Mouse (Mus musculus): ENCODE measurements around the gene Cenpe. TPM values are rescaled to one million over a fixed set of nuclear protein-coding genes. Genes with fewer than 3 reads are reported as not detected.

Gene Cenpe
- polyA plus RNA-seq, 1 experiment from 2014 or later, result 26.9 TPM

- no peaks in the 10 kb centered on the region for H3K36me3 ChIP-seq
- no peak for DNase-seq (ENCODE audit: low spot score)
- H3K9me3 ChIP-seq, result no peaks in the 10 kb centered on the region
- 83% methylated on average over 8 of the region's 8 CpGs for WGBS
- no peaks in the 10 kb centered on the region for H3K4me1 ChIP-seq
- no peaks in the 10 kb centered on the region for H3K27me3 ChIP-seq (ENCODE audit: insufficient read depth, poor library complexity, severe bottlenecking)
- H3K4me3 ChIP-seq, result no peak overlapping the region
- H3K27ac ChIP-seq, result no peak overlapping the region
Measured at GRCm38 (mm10) chr3:135288138-135288750, 75.9 kb downstream of the Cenpe start.

GRCm38 (mm10) chr3:135289148-135289547 is 76.8 kb downstream of the Cenpe start:
- 92% methylated on average over 1 of the region's 1 CpGs for WGBS
- DNase-seq (ENCODE audit: low spot score), result no peak
- no peak overlapping the region for H3K27ac ChIP-seq
- H3K36me3 ChIP-seq, result no peaks in the 10 kb centered on the region
- H3K27me3 ChIP-seq (ENCODE audit: insufficient read depth, poor library complexity, severe bottlenecking), result no peaks in the 10 kb centered on the region
- no peak overlapping the region for H3K4me3 ChIP-seq
- H3K4me1 ChIP-seq, result peaks cover 3% of the 10 kb centered on the region; the same call in 1 of the 2 replicates
- no peaks in the 10 kb centered on the region for H3K9me3 ChIP-seq

DNA sequence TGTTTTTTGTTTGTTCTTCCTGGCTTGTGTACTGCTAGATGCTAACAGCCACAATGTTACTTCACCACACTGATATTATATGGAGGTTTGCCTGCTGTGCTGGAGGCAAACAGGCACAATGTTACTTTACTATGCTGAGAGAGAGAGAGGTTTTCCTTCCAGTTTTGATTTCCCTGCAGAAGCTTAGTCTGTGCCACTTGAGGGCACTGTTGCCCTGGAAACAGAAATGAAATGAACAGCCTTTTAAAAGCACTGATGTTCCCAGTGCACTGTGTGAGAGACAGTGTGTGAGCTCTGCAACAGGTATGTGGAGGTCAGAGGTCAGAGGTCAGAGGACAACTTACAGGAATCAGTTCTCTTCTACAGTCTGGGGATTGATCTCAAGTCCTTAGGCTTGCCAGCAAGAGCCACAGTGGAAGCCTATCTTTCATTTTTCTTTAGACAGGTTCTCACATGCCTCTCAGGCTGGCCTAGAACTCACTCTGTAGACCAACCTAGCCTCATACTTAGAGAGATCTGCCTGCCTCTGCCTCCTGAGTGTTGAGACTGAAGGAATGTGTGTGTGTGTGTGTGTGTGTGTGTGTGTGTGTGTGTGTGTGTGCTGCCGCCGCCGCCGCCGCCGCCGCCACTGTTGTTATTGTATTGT is 78.0 kb downstream of the Cenpe start:
- Histone ChIP-seq H3K36me3 (no peaks in the 10 kb centered on the region), H3K9me3 (no peaks in the 10 kb centered on the region), H3K4me3 (no peak overlapping the region), H3K27me3 (ENCODE audit: insufficient read depth, poor library complexity, severe bottlenecking) (no peaks in the 10 kb centered on the region), H3K4me1 (peaks cover 8% of the 10 kb centered on the region; the same call in 1 of the 2 replicates), H3K27ac (no peak overlapping the region)
- peak; percentile 83 for DNase-seq (ENCODE audit: low spot score)
- WGBS, result 100% methylated on average over 7 of the region's 7 CpGs

- DNase-seq (ENCODE audit: low spot score), result no peak
- Histone ChIP-seq H3K36me3 (no peaks in the 10 kb centered on the region), H3K27ac (no peak overlapping the region), H3K27me3 (ENCODE audit: insufficient read depth, poor library complexity, severe bottlenecking) (no peaks in the 10 kb centered on the region), H3K4me1 (peaks cover 8% of the 10 kb centered on the region; the same call in 1 of the 2 replicates), H3K9me3 (no peaks in the 10 kb centered on the region), H3K4me3 (no peak overlapping the region)
- 45% methylated on average over 7 of the region's 7 CpGs for WGBS
Measured at GRCm38 (mm10) chr3:135293703-135294102, 81.4 kb downstream of the Cenpe start.

GRCm38 (mm10) chr3:135295559-135295958 is 83.2 kb downstream of the Cenpe start:
- Histone ChIP-seq H3K4me3 (no peak overlapping the region), H3K27me3 (ENCODE audit: insufficient read depth, poor library complexity, severe bottlenecking) (no peaks in the 10 kb centered on the region), H3K9me3 (no peaks in the 10 kb centered on the region), H3K36me3 (no peaks in the 10 kb centered on the region), H3K27ac (no peak overlapping the region), H3K4me1 (peaks cover 8% of the 10 kb centered on the region; the same call in 1 of the 2 replicates)
- DNase-seq (ENCODE audit: low spot score), result no peak
- 92% methylated on average over 1 of the region's 1 CpGs for WGBS

DNA sequence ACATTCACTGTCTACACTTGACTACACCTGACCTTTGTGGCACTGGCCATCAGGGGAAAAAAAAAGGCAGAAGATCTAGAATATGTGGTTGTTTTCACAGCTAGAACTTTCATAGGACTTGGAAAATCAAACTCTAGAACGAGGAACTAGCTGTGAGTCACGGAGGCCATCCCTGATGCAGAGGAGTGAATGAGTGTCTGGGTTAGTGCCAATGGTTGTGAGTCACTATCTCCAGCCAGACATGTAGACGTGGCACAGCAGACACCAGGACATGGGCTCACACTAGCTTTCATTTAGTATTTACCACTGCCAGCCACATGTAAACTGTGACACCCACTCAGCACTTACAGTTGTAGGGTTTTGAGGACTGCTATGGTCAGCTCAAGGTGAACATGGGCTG is 86.2 kb downstream of the Cenpe start:
- Histone ChIP-seq H3K4me1 (peaks cover 7% of the 10 kb centered on the region; the same call in 1 of the 2 replicates), H3K4me3 (no peak overlapping the region), H3K27ac (no peak overlapping the region), H3K27me3 (ENCODE audit: insufficient read depth, poor library complexity, severe bottlenecking) (no peaks in the 10 kb centered on the region), H3K9me3 (no peaks in the 10 kb centered on the region), H3K36me3 (no peaks in the 10 kb centered on the region)
- 68% methylated on average over 3 of the region's 3 CpGs for WGBS
- no peak for DNase-seq (ENCODE audit: low spot score)

GRCm38 (mm10) chr3:135300081-135300480 is 87.7 kb downstream of the Cenpe start:
- Histone ChIP-seq H3K27me3 (ENCODE audit: insufficient read depth, poor library complexity, severe bottlenecking) (no peaks in the 10 kb centered on the region), H3K9me3 (no peaks in the 10 kb centered on the region), H3K27ac (no peak overlapping the region), H3K4me3 (no peak overlapping the region), H3K4me1 (0 out of 2 replicates have a peak, but pooled peaks cover 3% of the 10 kb centered on the region), H3K36me3 (no peaks in the 10 kb centered on the region)
- DNase-seq (ENCODE audit: low spot score), result no peak
- WGBS, result 64% methylated on average over 6 of the region's 6 CpGs

DNA sequence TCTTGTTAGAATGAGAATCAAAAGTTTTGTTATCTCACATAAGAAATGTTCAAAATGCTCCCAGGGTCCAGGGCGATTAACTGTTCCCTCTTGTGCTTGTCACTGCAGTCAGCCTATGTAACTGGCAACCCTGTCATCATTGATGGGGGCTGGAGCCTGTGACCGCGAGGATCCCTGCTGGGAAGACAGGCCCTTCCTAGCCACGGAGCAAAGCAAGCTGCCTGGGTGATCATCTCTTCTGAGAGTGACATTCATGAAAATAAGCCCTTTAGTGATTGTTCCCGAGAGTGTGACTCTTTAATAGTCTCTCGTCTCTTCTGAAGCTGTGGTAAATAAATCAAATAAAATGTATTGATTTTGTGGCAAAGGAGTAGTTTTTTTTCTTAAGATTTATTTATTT is 91.7 kb downstream of the Cenpe start:
- Histone ChIP-seq H3K27ac (no peak overlapping the region), H3K27me3 (ENCODE audit: insufficient read depth, poor library complexity, severe bottlenecking) (peaks cover 5% of the 10 kb centered on the region; the same call in 1 of the 2 replicates), H3K4me3 (no peak overlapping the region), H3K9me3 (no peaks in the 10 kb centered on the region), H3K4me1 (peaks cover 16% of the 10 kb centered on the region), H3K36me3 (no peaks in the 10 kb centered on the region)
- WGBS, result 29% methylated on average over 6 of the region's 6 CpGs
- DNase-seq (ENCODE audit: low spot score), result no peak

- Histone ChIP-seq H3K4me1 (peaks cover 16% of the 10 kb centered on the region), H3K27ac (no peak overlapping the region), H3K4me3 (no peak overlapping the region), H3K36me3 (no peaks in the 10 kb centered on the region), H3K9me3 (no peaks in the 10 kb centered on the region), H3K27me3 (ENCODE audit: insufficient read depth, poor library complexity, severe bottlenecking) (peaks cover 5% of the 10 kb centered on the region; the same call in 1 of the 2 replicates)
- WGBS, result 37% methylated on average over 9 of the region's 9 CpGs
- DNase-seq (ENCODE audit: low spot score), result no peak
Measured at GRCm38 (mm10) chr3:135304566-135304965, 92.2 kb downstream of the Cenpe start.

DNA sequence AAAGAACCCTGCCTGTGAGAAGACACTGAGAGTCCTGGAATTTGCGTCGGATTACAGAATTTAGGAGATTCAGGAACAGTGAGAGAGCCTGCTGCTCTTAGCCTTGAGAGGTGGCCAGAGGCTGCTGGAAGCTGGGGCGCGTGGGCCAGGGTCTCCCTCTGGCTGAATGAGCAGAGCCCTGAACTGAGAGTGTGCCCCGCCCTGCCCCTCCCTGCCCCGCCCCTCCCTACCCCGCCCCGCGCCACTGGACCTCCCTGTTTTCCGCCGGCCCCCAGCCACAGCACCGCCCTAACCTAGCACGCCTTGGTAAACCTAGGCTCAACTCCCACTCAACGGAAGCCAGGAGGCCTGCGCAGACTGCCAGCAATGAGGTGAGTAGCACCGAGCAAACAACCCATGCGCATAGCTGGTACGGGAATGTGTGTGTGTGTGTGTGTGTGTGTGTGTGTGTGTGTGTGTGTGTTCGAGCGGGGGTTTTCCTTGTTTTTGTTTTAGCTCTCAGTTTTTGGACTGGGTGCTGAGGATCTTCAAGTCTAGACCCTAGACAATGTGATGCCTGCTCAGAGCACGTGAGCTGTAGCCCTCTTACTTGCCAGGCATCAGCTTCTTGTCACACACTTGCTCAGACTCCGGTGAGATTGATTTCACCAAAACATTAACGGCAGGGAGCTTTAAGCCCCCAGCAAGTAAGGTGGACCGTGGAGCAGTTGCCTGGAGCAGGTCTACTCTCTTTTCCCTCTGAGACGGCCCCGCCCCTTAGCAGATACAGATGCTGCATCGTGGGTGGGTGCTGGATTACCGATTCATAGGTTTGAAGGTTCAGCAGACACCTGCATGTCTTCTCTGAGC is 95.3 kb downstream of the Cenpe start, which contains the start of gene Slc9b2:
Slc9b2 (plus strand) TSS at position 290 of the 849 bp plus-strand sequence.
- WGBS, result 7% methylated on average over 27 of the region's 28 CpGs
- DNase-seq (ENCODE audit: low spot score), result peak; percentile 86
- H3K4me3 ChIP-seq, result peak within 1 kb of the TSS; percentile 58
- no peaks in the 10 kb centered on the region for H3K36me3 ChIP-seq
- H3K4me1 ChIP-seq, result peaks cover 16% of the 10 kb centered on the region
- H3K9me3 ChIP-seq, result no peaks in the 10 kb centered on the region
- peak within 1 kb of the TSS; percentile 74 for H3K27ac ChIP-seq
- H3K27me3 ChIP-seq (ENCODE audit: insufficient read depth, poor library complexity, severe bottlenecking), result peaks cover 5% of the 10 kb centered on the region; the same call in 1 of the 2 replicates

DNA sequence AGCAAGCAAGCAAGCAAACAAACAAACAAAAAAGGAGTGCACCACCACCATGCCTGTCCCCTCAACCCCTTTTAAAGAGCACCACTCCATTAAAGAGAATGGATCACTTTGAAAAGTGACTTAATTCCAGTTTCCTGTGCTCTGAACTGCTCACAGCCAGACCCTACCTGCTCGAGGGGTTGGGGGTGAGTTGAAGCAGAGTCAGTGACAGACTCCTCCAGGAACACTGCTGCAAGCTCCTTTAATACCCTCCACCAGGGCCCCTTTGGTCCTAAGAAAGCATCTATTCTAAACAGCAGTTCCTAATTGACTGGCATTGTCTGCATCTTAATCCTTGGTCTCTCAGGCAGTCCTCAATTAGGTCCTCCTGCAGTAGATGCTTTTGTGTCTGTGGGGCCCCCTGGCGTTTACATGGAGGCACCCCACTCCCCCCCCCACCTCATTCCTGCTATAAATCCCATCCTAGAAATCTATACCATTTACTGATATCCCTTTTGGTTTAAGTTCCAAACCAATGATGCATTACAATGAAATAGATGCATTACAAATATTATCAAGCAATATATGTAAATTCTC is 100.7 kb downstream of the Cenpe start:
- H3K4me3 ChIP-seq, result no peak overlapping the region
- peaks cover 7% of the 10 kb centered on the region for H3K4me1 ChIP-seq
- DNase-seq (ENCODE audit: low spot score), result no peak
- no peaks in the 10 kb centered on the region for H3K9me3 ChIP-seq
- peaks cover 2% of the 10 kb centered on the region; the same call in 1 of the 2 replicates for H3K27me3 ChIP-seq (ENCODE audit: insufficient read depth, poor library complexity, severe bottlenecking)
- WGBS, result 46% methylated on average over 2 of the region's 2 CpGs
- no peak overlapping the region for H3K27ac ChIP-seq
- no peaks in the 10 kb centered on the region for H3K36me3 ChIP-seq

DNA sequence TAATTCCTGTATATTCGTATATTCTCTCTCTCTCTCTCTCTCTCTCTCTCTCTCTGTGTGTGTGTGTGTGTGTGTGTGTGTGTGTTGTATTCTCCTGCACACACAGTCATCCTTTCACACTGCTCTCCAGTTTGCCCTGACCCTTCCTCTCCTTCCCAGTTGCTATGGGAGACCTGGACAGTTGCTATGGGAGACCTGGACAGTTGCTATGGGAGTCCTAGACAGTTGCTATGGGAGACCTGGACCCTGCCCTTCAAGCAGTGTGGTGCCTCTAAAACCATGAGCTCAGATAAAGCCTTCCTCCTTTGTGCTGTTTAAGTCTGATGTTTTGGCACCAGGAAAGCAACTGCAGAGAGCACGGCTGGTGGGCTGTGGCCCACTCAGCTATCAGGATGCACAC is 101.4 kb downstream of the Cenpe start:
- no peak overlapping the region for H3K4me3 ChIP-seq
- no peaks in the 10 kb centered on the region for H3K36me3 ChIP-seq
- H3K27me3 ChIP-seq (ENCODE audit: insufficient read depth, poor library complexity, severe bottlenecking), result no peaks in the 10 kb centered on the region
- WGBS, result 62% methylated on average over 2 of the region's 2 CpGs
- no peak overlapping the region; the same call in 1 of the 2 replicates for H3K27ac ChIP-seq
- no peaks in the 10 kb centered on the region for H3K9me3 ChIP-seq
- DNase-seq (ENCODE audit: low spot score), result no peak
- peaks cover 4% of the 10 kb centered on the region; the same call in 1 of the 2 replicates for H3K4me1 ChIP-seq

Data from heart, embryonic 10.5 days (tissue).